Mouse (Mus musculus) spleen, adult 2 months (tissue): ENCODE data around the gene Itpkc.

Experiments
- CTCF ChIP-seq: fragments of 200-500 bp; IDR thresholded peaks from 2 replicates; pipeline ENCODE4 v1.5.1; 2011; ENCODE audit warnings: mild to moderate bottlenecking, inconsistent platforms; ENCODE audit not compliant: insufficient read depth, insufficient read length, insufficient replicate concordance; ENCODE audit errors: extremely low read depth
- POLR2A ChIP-seq: fragments of 200-500 bp; IDR thresholded peaks from 2 replicates; pipeline ENCODE4 v1.6.1; 2011; ENCODE audit warnings: low read depth, low read length, inconsistent platforms

- TF ChIP-seq CTCF (no peak), POLR2A (no peak)
Measured at GRCm38 (mm10) chr7:27260856-27261255, 32.4 kb upstream of the Itpkc start.
